Mouse (Mus musculus) forebrain, embryonic 15.5 days (tissue): ENCODE results near the gene Gm10100. TPM values are rescaled to one million over a fixed set of nuclear protein-coding genes. Genes with fewer than 3 reads are reported as not detected.
"Not testable (repeated sequence)": the region's sequence is repeated elsewhere in the genome, so short reads cannot be mapped to it uniquely, and the experiment has no call there.

ENCODE experiments used
- ATAC-seq: fragments of 200-750 bp; cut with Nextera tagmentation; replicated peaks from 2 replicates; pipeline ENCODE4 v1.8.0; 2017; ENCODE audit warnings: mild to moderate bottlenecking, moderate TSS enrichment, moderate library complexity
- H3K27ac ChIP-seq: fragments of 300-500 bp; sonication (generic); replicated peaks from 2 replicates; pipeline ENCODE4 v1.5.1; 2015; ENCODE audit warnings: mild to moderate bottlenecking, inconsistent platforms
- H3K27me3 ChIP-seq: fragments of 300-500 bp; sonication (generic); 2 replicates; pipeline ENCODE4 v1.6.1; 2015; ENCODE audit warnings: inconsistent platforms
- H3K36me3 ChIP-seq: fragments of 300-500 bp; sonication (generic); 2 replicates; pipeline ENCODE4 v1.6.1; 2015; ENCODE audit warnings: mild to moderate bottlenecking, inconsistent platforms
- H3K4me1 ChIP-seq: fragments of 300-500 bp; sonication (generic); 2 replicates; pipeline ENCODE4 v1.6.1; 2015; ENCODE audit warnings: inconsistent platforms
- H3K4me2 ChIP-seq: fragments of 300-500 bp; sonication (generic); replicated peaks from 2 replicates; pipeline ENCODE4 v1.6.1; 2015; ENCODE audit warnings: mild to moderate bottlenecking, inconsistent platforms
- H3K4me3 ChIP-seq: fragments of 300-500 bp; sonication (generic); 2 replicates; pipeline ENCODE4 v1.5.1; 2015; ENCODE audit warnings: mild to moderate bottlenecking, inconsistent platforms
- H3K9ac ChIP-seq: fragments of 300-500 bp; sonication (generic); replicated peaks from 2 replicates; pipeline ENCODE4 v1.6.1; 2015; ENCODE audit warnings: mild to moderate bottlenecking, inconsistent platforms
- H3K9me3 ChIP-seq: fragments of 300-500 bp; sonication (generic); 2 replicates; pipeline ENCODE4 v1.6.1; 2016; ENCODE audit warnings: inconsistent platforms
- WGBS: fragments of 180-500 bp; shearing (Covaris S2); methylation state at CpG from one replicate; pipeline ENCODE4 v1.1.7; 2015; ENCODE audit warnings: mixed read lengths; 5-methylcytosine and 5-hydroxymethylcytosine counted together
- polyA plus RNA-seq: library from polyadenylated mRNA; unstranded; fragments of >200 nt; fragmentation: Nextera tagmentation; extraction: Ambion mirVana; gene quantifications from 2 replicates; pipeline ENCODE4 v1.2.1, GENCODE M21; 2015

Gene Gm10100
- polyA plus RNA-seq = not detected in 2 replicates

DNA sequence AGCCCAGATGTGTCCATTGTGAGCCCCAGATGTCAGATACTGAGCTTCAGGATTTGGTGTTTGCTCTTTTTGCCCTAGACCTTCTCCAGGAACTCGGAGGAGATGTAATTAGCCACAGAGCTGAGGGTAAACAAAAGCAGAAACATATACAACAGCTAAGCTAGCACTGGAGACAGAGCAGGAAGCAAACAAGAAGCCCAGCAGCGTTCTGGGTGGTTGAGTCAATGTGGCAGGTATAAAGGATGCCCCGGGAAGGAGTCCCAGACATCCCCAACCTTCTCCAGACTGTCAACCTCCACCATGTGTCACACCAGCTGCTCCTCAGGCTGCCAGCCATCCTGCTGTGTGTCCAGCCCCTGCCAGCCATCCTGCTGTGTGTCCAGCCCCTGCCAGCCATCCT lies at the start of gene Gm10100:
TSS of gene Gm10100 (plus strand) at position 301 of the 400 bp plus-strand sequence.
- Histone ChIP-seq H3K27me3 (no peaks in the 10 kb centered on the region), H3K4me2 (no peak within 1 kb of the TSS), H3K4me3 (no peak within 1 kb of the TSS), H3K9ac (no peak within 1 kb of the TSS), H3K36me3 (no peaks in the 10 kb centered on the region), H3K9me3 (no peaks in the 10 kb centered on the region), H3K27ac (no peak within 1 kb of the TSS), H3K4me1 (no peaks in the 10 kb centered on the region)
- no peak for ATAC-seq
- 35% methylated on average over 3 of the region's 3 CpGs for WGBS

- H3K27me3 ChIP-seq = peaks cover 16% of the 10 kb centered on the region
- peak overlapping the region; percentile 32 for H3K4me3 ChIP-seq
- ATAC-seq = no peak
- H3K27ac ChIP-seq = no peak overlapping the region
- H3K4me1 ChIP-seq = peaks cover 13% of the 10 kb centered on the region
- H3K9me3 ChIP-seq = no peaks in the 10 kb centered on the region
- peak overlapping the region; percentile 7; the same call in 1 of the 2 replicates for H3K9ac ChIP-seq
- H3K4me2 ChIP-seq = peak overlapping the region; percentile 56
- WGBS = under 1% methylated on average over 35 of the region's 35 CpGs
- H3K36me3 ChIP-seq = no peaks in the 10 kb centered on the region
These were observed 48.7 kb upstream of the Gm10100 start for GRCm38 (mm10) chr10:77677562-77677961.

- no peak overlapping the region for H3K9ac ChIP-seq
- ATAC-seq = no peak
- WGBS = 78% methylated on average over 7 of the region's 7 CpGs
- H3K36me3 ChIP-seq = no peaks in the 10 kb centered on the region
- no peak overlapping the region for H3K27ac ChIP-seq
- H3K9me3 ChIP-seq = no peaks in the 10 kb centered on the region
- peaks cover 30% of the 10 kb centered on the region for H3K27me3 ChIP-seq
- H3K4me1 ChIP-seq = peaks cover 3% of the 10 kb centered on the region
- no peak overlapping the region for H3K4me2 ChIP-seq
- no peak overlapping the region for H3K4me3 ChIP-seq
These were observed 43.3 kb upstream of the Gm10100 start for GRCm38 (mm10) chr10:77682994-77683393.

DNA sequence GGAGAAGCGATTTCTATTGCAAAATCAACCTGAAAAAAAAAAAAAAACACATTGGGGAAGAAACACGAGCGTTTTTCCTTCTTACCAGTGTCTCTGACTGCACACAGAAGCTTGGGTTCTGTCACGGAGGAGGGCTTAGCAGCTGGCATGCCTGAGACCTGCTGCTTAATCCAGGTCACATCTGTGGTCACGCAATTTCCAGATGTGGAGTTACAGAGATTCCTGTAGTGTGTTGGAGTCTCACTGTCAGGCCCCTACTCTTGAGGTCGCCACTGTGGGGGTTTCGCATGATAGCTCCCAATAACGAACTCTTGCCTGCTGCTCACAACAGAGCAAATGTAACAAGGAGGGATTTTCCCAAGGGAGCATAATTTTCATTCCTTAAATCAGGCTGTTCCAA lies 42.1 kb upstream of the Gm10100 start:
- H3K9ac ChIP-seq = no peak overlapping the region
- 42% methylated on average over 8 of the region's 8 CpGs for whole genome bisulfite sequencing
- peaks cover 24% of the 10 kb centered on the region; the same call in 1 of the 2 replicates for H3K27me3 ChIP-seq

DNA sequence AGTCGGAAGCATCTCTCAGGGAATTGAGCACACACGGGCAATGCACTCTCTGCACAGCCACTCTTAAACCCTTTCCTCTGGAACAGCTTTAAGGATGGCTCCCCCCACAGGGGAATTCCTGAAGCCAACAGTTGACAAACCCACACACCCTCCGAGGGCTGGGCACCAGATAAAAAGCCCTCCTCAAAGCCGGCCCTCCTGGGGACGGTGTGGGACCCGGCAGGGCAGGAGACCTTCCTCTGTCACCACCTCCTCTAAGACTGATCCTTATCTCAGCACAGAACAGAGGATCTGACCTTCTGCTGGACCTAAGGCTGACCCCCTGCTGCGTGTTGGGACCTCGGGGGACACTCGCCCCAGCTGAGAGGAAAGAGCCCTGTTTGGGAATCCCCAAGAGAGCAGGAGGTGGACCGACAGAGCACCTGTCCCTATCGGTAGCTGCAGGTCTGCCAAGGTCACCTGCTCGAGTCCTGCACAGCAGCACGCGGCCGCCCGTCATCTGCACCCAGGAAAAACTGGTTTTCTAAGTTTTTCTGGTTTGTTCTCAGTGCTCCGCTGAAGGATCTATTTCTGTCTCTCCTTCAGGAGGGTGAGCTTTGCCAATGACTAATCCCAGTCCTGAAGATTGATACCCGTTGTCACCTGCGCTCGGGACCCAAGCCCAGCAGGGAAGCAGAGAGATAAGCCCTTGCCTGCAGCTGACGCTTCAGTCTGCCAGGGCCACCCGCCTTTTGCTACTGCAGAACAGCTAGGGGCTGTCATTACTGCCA lies 40.2 kb upstream of the Gm10100 start, which contains the start of gene Tspear:
TSS of gene Tspear (plus strand) at position 675 of the 770 bp plus-strand sequence.
- Histone ChIP-seq H3K27me3 (peaks cover 24% of the 10 kb centered on the region; the same call in 1 of the 2 replicates), H3K4me3 (no peak within 1 kb of the TSS), H3K4me1 (no peaks in the 10 kb centered on the region), H3K9ac (no peak within 1 kb of the TSS), H3K27ac (no peak within 1 kb of the TSS), H3K36me3 (no peaks in the 10 kb centered on the region), H3K9me3 (no peaks in the 10 kb centered on the region), H3K4me2 (no peak within 1 kb of the TSS)
- ATAC-seq = no peak
- WGBS = 11% methylated on average over 22 of the region's 22 CpGs

More for the DNA sequence above, 42.1 kb upstream of the Gm10100 start:
- Histone ChIP-seq H3K27ac (no peak overlapping the region), H3K4me2 (no peak overlapping the region), H3K4me3 (no peak overlapping the region), H3K36me3 (no peaks in the 10 kb centered on the region), H3K9me3 (no peaks in the 10 kb centered on the region), H3K4me1 (no peaks in the 10 kb centered on the region)
- ATAC-seq = no peak

- no peaks in the 10 kb centered on the region for H3K36me3 ChIP-seq
These were observed 39.3 kb upstream of the Gm10100 start for GRCm38 (mm10) chr10:77687021-77687420.

DNA sequence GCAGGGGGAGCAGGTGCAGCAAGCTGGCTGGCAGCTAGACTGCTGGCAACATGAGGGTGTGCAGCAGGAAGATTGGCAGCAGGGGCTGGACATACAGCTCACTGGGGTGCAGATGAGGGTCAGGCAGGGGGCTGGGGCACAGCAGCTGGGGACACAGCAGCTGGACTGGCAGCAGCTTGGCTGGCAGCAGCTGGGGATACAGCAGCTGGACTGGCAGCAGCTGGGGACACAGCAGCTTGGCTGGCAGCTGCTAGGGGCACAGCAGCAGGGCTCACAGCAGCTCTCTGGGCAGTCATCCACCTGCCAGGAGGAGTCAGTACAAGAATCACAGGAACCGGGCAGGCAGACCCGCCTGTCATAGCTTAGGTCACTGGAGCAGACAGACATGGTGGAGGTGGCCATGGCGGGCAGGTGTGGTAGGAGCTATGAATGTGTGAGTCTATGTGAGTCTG lies 35.9 kb upstream of the Gm10100 start, which contains the start of gene Gm19402:
TSS of gene Gm19402 (minus strand) at position 402 of the 452 bp plus-strand sequence.
- H3K4me2 ChIP-seq, H3K4me1 ChIP-seq, H3K9ac ChIP-seq, H3K4me3 ChIP-seq, ATAC-seq, H3K9me3 ChIP-seq, H3K27ac ChIP-seq, H3K36me3 ChIP-seq: not testable (repeated sequence)
- 63% methylated on average over 3 of the region's 3 CpGs for WGBS
- H3K27me3 ChIP-seq = peaks cover 23% of the 10 kb centered on the region; the same call in 1 of the 2 replicates

More at GRCm38 (mm10) chr10:77687021-77687420, 39.3 kb upstream of the Gm10100 start:
- no peak overlapping the region for H3K9ac ChIP-seq
- H3K4me2 ChIP-seq = no peak overlapping the region
- H3K4me3 ChIP-seq = no peak overlapping the region
- H3K9me3 ChIP-seq = no peaks in the 10 kb centered on the region
- no peak overlapping the region for H3K27ac ChIP-seq
- H3K4me1 ChIP-seq = no peaks in the 10 kb centered on the region
- peaks cover 24% of the 10 kb centered on the region; the same call in 1 of the 2 replicates for H3K27me3 ChIP-seq
- no peak for ATAC-seq
- 27% methylated on average over 10 of the region's 10 CpGs for WGBS

- Histone ChIP-seq H3K9me3 (no peaks in the 10 kb centered on the region), H3K9ac (no peak within 1 kb of the TSS), H3K27ac (no peak within 1 kb of the TSS), H3K36me3 (no peaks in the 10 kb centered on the region), H3K27me3 (no peaks in the 10 kb centered on the region), H3K4me1 (no peaks in the 10 kb centered on the region), H3K4me2 (no peak within 1 kb of the TSS), H3K4me3 (no peak within 1 kb of the TSS)
- WGBS = 32% methylated on average over 4 of the region's 4 CpGs
- ATAC-seq = no peak
These were observed 29.2 kb upstream of the Gm10100 start, which contains the start of gene Gm9508 for GRCm38 (mm10) chr10:77697133-77697532. Gene Gm9508, minus strand, starts transcription at chr10:77697233.

GRCm38 (mm10) chr10:77706326-77706725 lies 20.0 kb upstream of the Gm10100 start, which contains the start of gene Gm10272:
Gene Gm10272, plus strand, starts transcription at chr10:77706626.
- Histone ChIP-seq H3K9ac (no peak within 1 kb of the TSS), H3K27me3 (no peaks in the 10 kb centered on the region), H3K4me3 (no peak within 1 kb of the TSS), H3K27ac (no peak within 1 kb of the TSS), H3K4me2 (no peak within 1 kb of the TSS), H3K36me3 (no peaks in the 10 kb centered on the region), H3K4me1 (no peaks in the 10 kb centered on the region), H3K9me3 (no peaks in the 10 kb centered on the region)
- ATAC-seq = no peak
- 100% methylated on average over 1 of the region's 1 CpGs for WGBS

DNA sequence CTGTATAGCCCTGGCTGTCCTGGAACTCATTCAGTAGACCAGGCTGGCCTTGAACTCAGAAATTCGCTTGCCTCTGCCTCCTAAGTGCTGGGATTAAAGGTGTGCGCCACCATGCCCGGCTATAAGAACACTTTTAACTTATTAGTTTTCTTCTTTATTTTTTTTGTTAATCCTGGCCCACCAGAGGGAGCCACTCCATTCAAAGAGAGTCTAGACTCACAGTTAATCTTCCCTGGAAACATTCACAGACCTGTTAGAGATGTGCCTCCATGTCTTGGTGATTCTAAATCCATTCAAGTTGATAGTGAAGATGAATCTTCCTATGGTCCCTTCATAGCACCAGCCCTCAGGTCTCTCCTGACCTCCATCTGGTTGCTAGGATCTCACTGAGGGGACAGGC lies 16.5 kb upstream of the Gm10100 start:
- no peak overlapping the region for H3K9ac ChIP-seq

DNA sequence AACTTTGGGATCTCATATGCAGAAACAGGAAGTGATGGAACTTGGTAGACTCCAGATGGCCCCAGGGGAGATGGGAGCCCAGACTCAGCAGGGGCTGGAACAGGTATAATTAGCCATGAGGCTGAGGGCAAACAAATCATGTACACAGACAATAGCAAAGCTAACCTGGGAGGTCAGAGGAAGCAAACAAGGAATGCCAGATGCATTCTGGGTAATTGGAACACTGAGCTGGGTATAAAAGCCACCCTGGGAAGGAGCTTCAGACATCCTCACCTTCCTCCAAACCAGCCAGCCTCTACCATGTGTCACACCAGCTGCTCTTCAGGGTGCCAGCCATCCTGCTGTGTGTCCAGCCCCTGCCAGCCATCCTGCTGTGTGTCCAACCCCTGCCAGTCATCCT lies 15.1 kb upstream of the Gm10100 start, which contains the start of gene Gm10024:
TSS of gene Gm10024 (plus strand) at position 301 of the 400 bp plus-strand sequence.
- not testable (repeated sequence) for H3K9me3 ChIP-seq, H3K27ac ChIP-seq, ATAC-seq, H3K4me2 ChIP-seq, H3K36me3 ChIP-seq, H3K9ac ChIP-seq, H3K27me3 ChIP-seq, H3K4me1 ChIP-seq, H3K4me3 ChIP-seq

More for the DNA sequence above, 16.5 kb upstream of the Gm10100 start:
- Histone ChIP-seq H3K27me3 (no peaks in the 10 kb centered on the region), H3K4me1 (no peaks in the 10 kb centered on the region), H3K4me2 (no peak overlapping the region), H3K4me3 (no peak overlapping the region), H3K36me3 (no peaks in the 10 kb centered on the region), H3K9me3 (no peaks in the 10 kb centered on the region), H3K27ac (no peak overlapping the region)
- ATAC-seq = no peak
- WGBS = 79% methylated on average over 3 of the region's 3 CpGs

GRCm38 (mm10) chr10:77713734-77714133 lies 12.6 kb upstream of the Gm10100 start:
- Histone ChIP-seq H3K4me1 (no peaks in the 10 kb centered on the region), H3K4me2 (no peak overlapping the region), H3K27ac (no peak overlapping the region), H3K27me3 (no peaks in the 10 kb centered on the region), H3K36me3 (no peaks in the 10 kb centered on the region), H3K9me3 (no peaks in the 10 kb centered on the region), H3K9ac (no peak overlapping the region), H3K4me3 (no peak overlapping the region)
- ATAC-seq = no peak
- WGBS = 78% methylated on average over 4 of the region's 4 CpGs
